Mouse (Mus musculus) midbrain, embryonic 14.5 days (tissue): Measurements from ENCODE around the gene Dyrk1a. TPM values are rescaled to one million over a fixed set of nuclear protein-coding genes. Genes with fewer than 3 reads are reported as not detected.
A peak's percentile ranks its signal among the peaks of the same experiment; 100 is the strongest.

ENCODE experiments used
- ATAC-seq: fragments of 200-750 bp; cut with Nextera tagmentation; 2 replicates; pipeline ENCODE4 v1.8.0; 2017; ENCODE audit warnings: moderate number of reproducible peaks, moderate library complexity; ENCODE audit not compliant: low FRiP score, low TSS enrichment
- DNase-seq: peaks from one replicate; pipeline ENCODE4 v3.0.0-alpha.2; 2015
- H3K27ac ChIP-seq: fragments of 300-500 bp; sonication (generic); replicated peaks from 2 replicates; pipeline ENCODE4 v1.5.1; 2014; ENCODE audit warnings: mild to moderate bottlenecking, low read depth, low read length, moderate library complexity
- H3K27me3 ChIP-seq: fragments of 300-500 bp; sonication (generic); 2 replicates; pipeline ENCODE4 v1.6.1; 2014; ENCODE audit warnings: low read length, control low read depth, mixed read lengths; ENCODE audit not compliant: control insufficient read depth, insufficient read depth
- H3K36me3 ChIP-seq: fragments of 300-500 bp; sonication (generic); 2 replicates; pipeline ENCODE4 v1.6.1; 2014; ENCODE audit warnings: low read length, control low read depth; ENCODE audit not compliant: control insufficient read depth, insufficient read depth
- H3K4me1 ChIP-seq: fragments of 300-500 bp; sonication (generic); 2 replicates; pipeline ENCODE4 v1.6.1; 2014; ENCODE audit warnings: mild to moderate bottlenecking, antibody characterized with exemption, low read length, control low read depth; ENCODE audit not compliant: control insufficient read depth, insufficient read depth
- H3K4me2 ChIP-seq: fragments of 300-500 bp; sonication (generic); 2 replicates; pipeline ENCODE4 v1.6.1; 2014; ENCODE audit warnings: mild to moderate bottlenecking, low read length, moderate library complexity
- H3K4me3 ChIP-seq: fragments of 300-500 bp; sonication (generic); replicated peaks from 2 replicates; pipeline ENCODE4 v1.5.1; 2014; ENCODE audit warnings: low read depth, low read length
- H3K9ac ChIP-seq: fragments of 300-500 bp; sonication (generic); replicated peaks from 2 replicates; pipeline ENCODE4 v1.6.1; 2014; ENCODE audit warnings: mild to moderate bottlenecking, low read length, moderate library complexity
- H3K9me3 ChIP-seq: fragments of 300-500 bp; sonication (generic); 2 replicates; pipeline ENCODE4 v1.6.1; 2016; ENCODE audit warnings: low read length, control low read depth, mixed read lengths; ENCODE audit not compliant: control insufficient read depth
- WGBS: fragments of 180-500 bp; shearing (Covaris S2); extraction: QIAGEN DNeasy Blood & Tissue Kit; methylation state at CpG from one replicate; pipeline ENCODE4 v1.1.7; 2014; 5-methylcytosine and 5-hydroxymethylcytosine counted together
- polyA plus RNA-seq: library from polyadenylated mRNA; unstranded; fragments of >200 nt; fragmentation: Nextera tagmentation; extraction: Ambion mirVana; gene quantifications from 2 replicates; pipeline ENCODE4 v1.2.1, GENCODE M21; 2014

Dyrk1a gene
- 16.8 and 20.8 TPM in 2 replicates for polyA plus RNA-seq

DNA sequence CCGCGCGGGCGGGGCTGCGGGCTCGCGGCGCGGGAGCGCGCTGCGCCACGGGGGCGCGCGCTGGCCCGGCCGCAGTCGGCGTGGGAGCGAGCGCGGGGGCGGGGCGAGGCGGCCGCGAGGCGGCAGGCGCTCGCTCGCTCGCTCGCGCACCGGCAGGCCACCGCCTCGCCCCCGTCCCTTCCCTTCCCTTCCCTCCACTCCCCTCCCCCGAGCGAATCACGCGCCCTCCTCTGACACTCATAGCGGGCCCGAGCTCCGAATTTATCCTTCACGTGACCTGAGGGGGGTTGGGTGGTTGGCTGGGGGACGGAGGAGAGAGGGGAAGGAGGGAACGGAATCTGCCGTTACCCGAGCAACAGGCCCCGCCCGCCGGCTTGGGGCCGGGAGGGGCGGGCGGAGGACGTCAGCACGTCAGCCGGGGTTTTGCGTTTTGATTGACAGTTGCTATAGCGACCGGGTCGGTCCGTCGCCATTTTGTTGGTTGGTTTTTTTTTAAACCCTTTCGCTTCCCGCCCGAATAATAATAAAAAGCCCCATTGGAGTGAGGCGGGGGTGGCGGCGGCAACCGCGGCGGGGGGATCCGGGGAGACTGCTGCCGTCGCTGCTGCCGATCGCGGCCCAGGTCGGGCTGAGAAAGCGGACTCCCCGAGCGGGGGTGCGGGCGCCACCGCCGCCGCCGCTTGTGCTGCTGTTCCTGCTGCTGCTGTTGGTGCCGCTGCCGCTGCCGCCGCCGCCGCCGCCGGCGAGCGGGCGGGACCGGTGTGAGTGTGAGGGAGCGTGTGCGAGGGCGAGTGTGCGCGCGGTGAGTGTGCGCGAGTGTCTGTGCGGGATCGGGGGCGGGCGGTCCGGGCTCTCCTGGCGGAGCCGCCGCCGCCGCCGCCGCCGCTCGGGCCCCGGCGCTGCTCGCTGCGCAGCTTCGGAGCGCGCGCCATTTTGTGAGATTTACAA, at the start of gene Dyrk1a:
TSS of gene Dyrk1a (plus strand) at position 782 of the 948 bp plus-strand sequence.
- Histone ChIP-seq H3K27me3 (no peaks in the 10 kb centered on the region), H3K4me1 (peaks cover 32% of the 10 kb centered on the region), H3K9me3 (no peaks in the 10 kb centered on the region), H3K4me3 (peak within 1 kb of the TSS; percentile 99), H3K27ac (peak within 1 kb of the TSS; percentile 100), H3K4me2 (peak within 1 kb of the TSS; percentile 75), H3K9ac (peak within 1 kb of the TSS; percentile 98), H3K36me3 (no peaks in the 10 kb centered on the region)
- under 1% methylated on average over 107 of the region's 133 CpGs for WGBS
- ATAC-seq (peak; percentile 96), DNase-seq (peak; percentile 100)

DNA sequence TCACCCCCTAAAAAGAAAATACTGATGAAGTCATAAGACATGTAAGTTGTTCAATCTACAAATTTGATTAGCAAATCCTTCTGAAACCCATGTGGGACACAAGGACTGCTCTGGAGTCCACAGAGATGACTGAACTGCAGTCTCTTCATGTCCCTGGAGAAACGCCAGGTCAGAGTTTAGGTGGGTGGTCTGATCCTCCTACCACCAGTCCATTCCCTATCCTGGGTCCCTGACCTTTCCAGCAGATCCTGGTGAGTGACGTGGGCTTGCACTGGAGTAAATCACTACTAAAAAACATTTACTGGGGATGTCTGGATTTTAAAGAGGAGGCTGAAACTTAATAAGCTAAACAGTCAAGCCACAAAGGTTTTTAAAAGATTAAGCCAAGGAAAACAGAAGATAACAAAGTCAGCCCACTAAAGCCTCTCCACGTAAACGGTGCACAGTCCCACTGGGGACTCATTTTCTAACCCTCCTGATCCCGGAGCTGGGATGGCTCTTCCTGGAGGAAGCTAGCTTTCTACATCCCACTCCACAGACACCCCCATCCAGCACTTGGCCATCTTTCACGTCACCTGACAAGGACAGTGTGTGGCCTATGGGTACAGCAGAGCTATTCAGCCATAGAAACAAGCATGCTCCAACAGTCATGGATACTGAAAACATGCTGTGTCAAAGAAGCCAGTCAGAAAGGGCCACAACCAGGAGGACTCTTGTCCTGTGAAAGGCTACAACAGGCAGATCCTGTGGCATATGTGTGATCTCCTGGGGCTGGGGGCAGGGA, 46.0 kb upstream of the Dyrk1a start:
- 71% methylated on average over 6 of the region's 6 CpGs for WGBS
- Histone ChIP-seq H3K36me3 (peaks cover 4% of the 10 kb centered on the region; the same call in 1 of the 2 replicates), H3K4me1 (peaks cover 14% of the 10 kb centered on the region), H3K9ac (no peak overlapping the region), H3K4me3 (no peak overlapping the region), H3K27ac (no peak overlapping the region), H3K9me3 (no peaks in the 10 kb centered on the region), H3K27me3 (no peaks in the 10 kb centered on the region), H3K4me2 (no peak overlapping the region)
- no peak for ATAC-seq
- no peak for DNase-seq

DNA sequence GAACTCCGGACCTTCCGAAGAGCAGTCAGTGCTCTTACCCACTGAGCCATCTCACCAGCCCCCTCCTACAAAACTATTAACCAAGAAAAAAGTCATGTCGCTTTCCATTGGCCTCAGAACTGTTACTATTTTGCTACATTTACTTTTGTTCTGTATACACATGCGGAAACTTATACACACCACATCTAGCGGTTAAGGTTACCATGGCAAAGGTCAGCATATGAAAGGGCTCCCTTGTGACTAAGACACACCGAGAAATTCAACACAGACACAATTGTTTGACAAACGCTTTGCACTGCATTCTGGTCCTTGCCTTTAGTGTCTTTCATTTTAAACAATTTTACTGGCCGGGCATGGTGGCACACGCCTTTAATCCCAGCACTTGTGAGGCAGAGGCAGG, 45.1 kb upstream of the Dyrk1a start:
- ATAC-seq = no peak
- Histone ChIP-seq H3K27ac (no peak overlapping the region), H3K4me1 (peaks cover 14% of the 10 kb centered on the region), H3K36me3 (no peaks in the 10 kb centered on the region), H3K9ac (no peak overlapping the region), H3K4me3 (no peak overlapping the region), H3K27me3 (no peaks in the 10 kb centered on the region), H3K4me2 (no peak overlapping the region; the same call in 1 of the 2 replicates), H3K9me3 (no peaks in the 10 kb centered on the region)
- WGBS = 79% methylated on average over 9 of the region's 9 CpGs
- no peak for DNase-seq

DNA sequence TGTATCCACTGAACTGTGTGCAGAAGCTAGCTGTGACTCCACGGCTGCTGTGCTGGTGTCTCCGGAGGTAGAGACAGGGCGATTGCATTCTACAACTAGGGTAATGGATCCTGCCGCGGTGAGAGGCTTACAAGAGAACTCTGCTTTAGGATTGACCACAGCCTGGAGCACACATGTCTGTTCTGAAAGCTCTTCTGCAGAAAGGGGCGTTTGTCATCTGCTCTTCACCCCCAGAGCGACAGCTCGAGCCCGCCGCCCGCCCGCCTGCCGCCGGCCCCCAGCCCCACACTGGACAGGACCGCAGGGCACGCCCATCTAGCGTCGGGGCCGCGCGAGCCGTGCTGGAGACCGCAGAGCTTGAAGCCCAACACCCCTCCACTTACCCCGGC, 43.9 kb upstream of the Dyrk1a start:
- Histone ChIP-seq H3K27ac (peak overlapping the region; percentile 95), H3K4me1 (peaks cover 14% of the 10 kb centered on the region), H3K9ac (peak overlapping the region; percentile 75), H3K4me2 (peak overlapping the region; percentile 76), H3K4me3 (peak overlapping the region; percentile 79), H3K27me3 (no peaks in the 10 kb centered on the region), H3K36me3 (no peaks in the 10 kb centered on the region), H3K9me3 (no peaks in the 10 kb centered on the region)
- DNase-seq (peak; percentile 62), ATAC-seq (peak; percentile 12; the same call in 1 of the 2 replicates)
- 0% methylated on average over 24 of the region's 24 CpGs for WGBS

DNA sequence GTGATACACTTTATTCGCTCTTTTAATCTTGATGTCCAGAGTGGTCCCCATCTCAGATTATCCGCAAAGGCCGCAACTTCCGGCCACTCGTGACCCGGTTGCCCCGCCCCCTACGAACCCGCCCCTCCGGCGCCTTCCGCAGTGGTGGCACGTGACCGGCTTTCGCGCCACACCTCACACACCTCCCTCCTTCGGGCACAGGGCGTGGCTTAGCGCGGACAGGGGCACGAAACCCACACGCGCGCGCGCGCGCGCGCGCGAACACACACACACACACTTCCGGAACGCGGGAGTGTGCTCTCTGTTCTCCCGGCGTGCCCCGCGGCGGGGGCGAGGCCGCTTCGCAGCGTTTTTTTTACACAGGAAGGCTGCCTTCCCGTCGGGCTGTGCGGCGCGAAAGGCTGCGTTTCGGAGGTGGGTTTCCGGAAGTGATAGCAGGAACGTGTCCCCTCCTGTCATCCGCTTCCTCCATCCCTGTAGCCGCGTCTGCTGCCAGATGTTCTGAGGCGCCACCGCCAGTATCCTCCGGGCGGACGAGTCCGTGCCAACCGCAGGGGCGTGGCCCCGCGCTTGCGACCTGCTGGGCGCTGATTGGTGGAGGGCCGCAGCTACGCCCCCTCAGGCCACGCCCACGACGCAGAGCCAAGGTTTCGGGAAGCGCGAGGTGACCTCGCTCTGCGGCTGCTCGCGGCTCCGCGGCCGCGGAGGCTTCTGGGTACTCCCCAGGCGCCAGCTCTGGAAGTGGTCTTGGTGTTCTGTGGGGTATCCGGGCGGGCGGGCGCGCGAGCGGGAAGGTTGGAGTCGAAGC, 43.3 kb upstream of the Dyrk1a start, which contains the start of gene Vps26c:
TSS of gene Vps26c (minus strand) at position 487 of the 808 bp plus-strand sequence.
- Histone ChIP-seq H3K27ac (peak within 1 kb of the TSS; percentile 95), H3K4me1 (peaks cover 14% of the 10 kb centered on the region), H3K9ac (peak within 1 kb of the TSS; percentile 75), H3K9me3 (no peaks in the 10 kb centered on the region), H3K36me3 (no peaks in the 10 kb centered on the region), H3K4me2 (peak within 1 kb of the TSS; percentile 76), H3K27me3 (no peaks in the 10 kb centered on the region), H3K4me3 (peak within 1 kb of the TSS; percentile 79)
- peak; percentile 99 for DNase-seq
- peak; percentile 91 for ATAC-seq
- under 1% methylated on average over 93 of the region's 93 CpGs for WGBS

DNA sequence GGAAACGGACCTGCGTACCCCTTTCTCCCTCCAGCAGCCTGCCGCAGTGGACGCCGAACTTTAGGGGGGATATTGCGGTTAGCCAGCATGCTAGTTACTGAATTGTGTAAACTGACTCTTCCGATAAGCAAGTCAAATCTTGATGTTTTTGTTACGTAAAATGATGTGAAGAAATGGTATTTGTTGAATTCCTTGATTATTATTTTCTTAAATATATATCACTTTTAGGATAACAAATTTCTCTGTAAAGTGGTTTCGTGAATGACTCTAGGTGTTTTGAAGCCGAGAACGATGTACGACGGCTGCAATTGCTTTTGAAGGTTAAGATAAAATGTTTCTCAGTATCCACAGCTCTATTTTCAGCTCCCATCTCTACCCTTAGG, 42.7 kb upstream of the Dyrk1a start:
- no peaks in the 10 kb centered on the region for H3K36me3 ChIP-seq
- H3K27ac ChIP-seq = peak overlapping the region; percentile 95
- peaks cover 14% of the 10 kb centered on the region for H3K4me1 ChIP-seq
- H3K27me3 ChIP-seq = no peaks in the 10 kb centered on the region
- H3K4me2 ChIP-seq = peak overlapping the region; percentile 76
- H3K4me3 ChIP-seq = peak overlapping the region; percentile 79
- peak overlapping the region; percentile 75 for H3K9ac ChIP-seq
- 9% methylated on average over 13 of the region's 13 CpGs for WGBS
- DNase-seq (no peak), ATAC-seq (no peak)
- no peaks in the 10 kb centered on the region for H3K9me3 ChIP-seq

DNA sequence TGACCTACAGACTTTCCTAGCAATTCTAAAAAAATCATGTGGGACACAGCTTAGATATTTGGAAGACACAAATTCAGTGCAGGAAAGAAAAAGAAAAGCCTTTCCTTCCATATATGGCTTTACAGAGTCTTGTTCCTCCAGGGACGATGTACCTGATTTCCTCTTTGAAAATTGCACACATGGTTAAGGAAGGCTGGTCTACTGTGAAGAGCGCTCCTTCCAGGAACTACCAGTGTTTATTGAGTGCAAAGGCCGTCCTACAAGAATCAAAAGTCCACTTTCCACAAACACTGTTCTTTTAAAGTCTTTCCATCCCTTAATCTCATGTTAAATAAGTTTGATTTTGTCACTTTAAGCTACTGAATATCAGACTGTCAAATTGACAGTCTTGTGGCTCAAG, 42.3 kb upstream of the Dyrk1a start:
- H3K27me3 ChIP-seq = no peaks in the 10 kb centered on the region
- H3K9me3 ChIP-seq = no peaks in the 10 kb centered on the region
- H3K4me3 ChIP-seq = peak overlapping the region; percentile 79
- H3K27ac ChIP-seq = peak overlapping the region; percentile 95; the same call in 1 of the 2 replicates
- H3K9ac ChIP-seq = peak overlapping the region; percentile 75
- no peaks in the 10 kb centered on the region for H3K36me3 ChIP-seq
- ATAC-seq (no peak), DNase-seq (no peak)
- peaks cover 14% of the 10 kb centered on the region for H3K4me1 ChIP-seq
- WGBS = 69% methylated on average over 3 of the region's 3 CpGs
- peak overlapping the region; percentile 76 for H3K4me2 ChIP-seq

DNA sequence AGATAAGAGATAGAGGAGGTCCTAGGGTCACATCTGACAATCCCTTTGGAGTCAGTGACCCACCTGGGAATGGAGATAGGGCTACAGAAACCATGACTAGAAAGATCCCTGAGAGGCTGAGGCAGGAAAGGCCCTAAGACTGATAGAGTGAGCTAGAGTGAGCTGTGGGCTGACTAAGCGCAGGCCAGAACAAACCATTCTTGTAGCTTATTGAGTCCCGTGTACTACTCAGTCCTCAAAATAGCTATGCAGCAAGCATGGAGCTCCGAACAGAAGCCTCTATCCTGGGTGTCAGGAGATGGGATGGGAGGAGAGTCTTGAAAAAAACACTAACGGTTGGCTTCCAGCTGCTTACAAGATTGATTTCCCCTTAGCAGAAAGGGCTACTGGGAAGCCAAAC, 38.5 kb upstream of the Dyrk1a start:
- no peak for ATAC-seq
- 92% methylated on average over 4 of the region's 4 CpGs for WGBS
- Histone ChIP-seq H3K4me2 (no peak overlapping the region), H3K4me1 (peaks cover 8% of the 10 kb centered on the region; the same call in 1 of the 2 replicates), H3K36me3 (no peaks in the 10 kb centered on the region), H3K27me3 (no peaks in the 10 kb centered on the region), H3K27ac (no peak overlapping the region), H3K9me3 (no peaks in the 10 kb centered on the region), H3K9ac (no peak overlapping the region), H3K4me3 (no peak overlapping the region)
- no peak for DNase-seq
